Mouse (Mus musculus) R1 (cell line): ENCODE results near the gene 1700047I17Rik2.
"Not testable (repeated sequence)": the region's sequence is repeated elsewhere in the genome, so short reads cannot be mapped to it uniquely, and the experiment has no call there.

ENCODE experiments used
- DNase-seq: peaks from one replicate; pipeline ENCODE4 v3.0.0-alpha.2; 2018; ENCODE audit warnings: low read depth, low spot score

1700047I17Rik2 gene

DNA sequence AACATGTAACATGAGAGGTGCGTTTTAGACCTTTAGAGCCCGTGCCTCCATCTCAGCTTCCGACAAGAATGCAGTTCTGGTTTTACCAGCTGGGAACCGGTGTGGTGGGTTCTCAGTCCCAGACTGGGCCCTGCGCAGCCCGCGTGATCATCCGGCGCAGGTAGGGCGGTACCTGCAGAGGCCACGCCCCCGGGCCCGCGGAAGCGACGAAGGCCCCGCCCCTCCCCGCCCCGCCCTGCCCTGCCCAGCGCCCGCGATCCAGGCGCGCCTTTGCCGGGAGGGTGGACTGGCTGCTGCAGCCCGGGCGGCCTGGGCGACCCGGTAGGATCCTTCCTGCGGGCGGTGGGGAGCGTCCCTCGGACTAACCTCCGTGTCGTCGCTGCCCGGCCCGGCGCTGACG is at the start of gene 1700047I17Rik2:
Gene 1700047I17Rik2 (plus strand): TSS at position 287 of the 400 bp plus-strand sequence.
- not testable (repeated sequence) for DNase-seq

DNA sequence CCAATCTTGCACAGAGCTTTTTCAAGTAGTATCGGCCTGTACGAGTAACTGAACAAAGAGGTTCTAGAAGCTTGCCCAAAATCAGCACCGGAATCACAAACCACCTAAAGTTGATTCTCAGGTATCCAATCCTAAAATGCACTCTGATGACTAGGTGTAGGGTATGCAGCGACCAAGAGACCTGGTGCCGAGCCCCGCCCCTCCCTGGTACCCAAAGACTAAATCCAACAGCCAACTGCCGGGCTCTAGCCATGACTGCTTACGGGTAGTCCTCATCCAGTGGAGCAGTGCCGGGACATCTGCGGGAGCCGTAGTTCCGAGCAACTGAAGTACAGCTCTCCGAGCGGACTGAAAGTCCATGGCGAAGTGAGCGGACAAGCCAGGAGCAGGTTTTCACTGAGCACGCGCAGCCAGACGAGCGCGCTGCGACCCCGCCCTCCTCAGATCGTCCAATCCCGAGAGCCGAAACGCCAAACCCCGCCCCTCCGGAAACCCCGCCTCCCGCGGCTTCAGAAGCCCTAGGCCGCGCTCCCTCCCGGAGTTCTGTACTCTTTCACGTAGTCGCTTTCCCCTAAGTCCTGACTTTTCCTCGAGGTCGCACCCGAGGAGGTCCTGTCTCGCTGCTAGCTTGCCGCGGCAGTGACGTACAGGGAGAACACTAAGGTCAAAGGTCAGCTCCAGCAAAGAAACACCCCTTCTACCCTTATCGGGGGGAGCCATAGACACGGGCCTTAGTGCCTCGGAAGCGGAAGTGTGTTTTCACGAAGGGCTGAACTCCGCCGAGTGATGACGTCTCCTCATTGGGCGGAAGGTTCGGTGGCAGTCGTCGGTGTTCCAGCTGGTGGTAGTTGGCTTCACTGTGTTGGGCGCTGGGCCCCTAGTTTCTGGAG is 44.6 kb upstream of the 1700047I17Rik2 start, which contains the start of gene Srp54b:
Gene Srp54b (plus strand): TSS at position 546 of the 890 bp plus-strand sequence.
- DNase-seq = not testable (repeated sequence)

DNA sequence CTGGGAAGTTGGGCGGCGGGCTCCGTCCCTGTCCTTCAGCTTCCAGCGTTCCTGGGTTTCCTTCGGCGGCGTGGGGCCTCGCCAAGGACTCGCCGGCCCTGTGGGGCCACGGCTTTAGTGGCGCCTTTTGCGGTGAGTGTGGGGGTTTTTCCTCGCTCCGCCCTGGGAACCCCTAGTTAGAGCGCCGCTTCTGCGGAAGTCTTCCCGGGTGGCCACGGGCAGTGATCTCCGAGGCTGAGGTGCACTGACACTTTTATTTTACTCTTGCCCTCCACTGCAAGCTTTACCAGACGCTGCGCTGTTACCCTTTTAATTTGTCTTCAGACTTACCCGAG is 44.0 kb upstream of the 1700047I17Rik2 start:
- not testable (repeated sequence) for DNase-seq

DNA sequence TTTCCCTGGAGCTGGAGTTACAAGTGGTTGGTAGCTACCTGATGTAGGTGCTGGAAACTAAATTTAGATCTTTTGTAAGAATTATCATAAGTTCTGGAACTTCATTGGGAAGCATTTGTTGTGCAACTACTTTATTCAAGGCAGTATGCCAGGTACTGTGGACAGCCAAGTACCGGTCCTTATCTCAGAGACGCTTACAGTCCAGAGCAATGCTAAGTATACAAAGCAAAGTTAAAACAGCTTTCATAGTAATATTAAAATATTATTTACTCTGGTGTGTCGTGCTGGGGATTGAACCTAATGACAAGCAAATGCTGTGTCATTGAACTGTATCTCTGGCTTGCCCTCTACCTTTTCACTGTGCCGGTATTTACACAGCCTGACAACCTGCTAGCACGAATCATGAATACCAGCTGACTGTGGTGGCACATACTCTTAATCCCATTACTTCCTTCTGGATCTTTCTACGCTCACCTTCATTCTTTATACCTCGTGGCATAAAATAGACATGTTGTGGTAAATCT is 32.3 kb upstream of the 1700047I17Rik2 start:
- not testable (repeated sequence) for DNase-seq

DNA sequence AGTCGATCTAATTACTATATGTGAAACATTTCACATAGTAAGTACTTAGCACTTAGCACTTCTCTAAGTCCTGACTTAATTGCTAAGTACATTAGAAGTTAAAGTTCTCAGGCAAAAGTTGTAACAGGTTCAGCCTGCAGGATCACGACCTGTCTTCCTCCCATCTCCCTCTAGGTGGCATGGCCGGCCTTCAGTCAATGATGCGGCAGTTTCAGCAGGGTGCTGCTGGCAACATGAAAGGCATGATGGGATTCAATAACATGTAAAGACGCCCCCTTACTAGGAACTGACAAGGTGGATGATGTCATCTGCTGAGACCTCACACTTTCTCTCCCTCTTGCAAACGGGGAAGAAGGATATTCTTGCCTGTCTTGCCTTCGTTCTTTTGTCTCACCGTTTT is 11.7 kb upstream of the 1700047I17Rik2 start:
- DNase-seq = not testable (repeated sequence)

GRCm38 (mm10) chr12:55189127-55189526 is 10.3 kb upstream of the 1700047I17Rik2 start:
- not testable (repeated sequence) for DNase-seq

GRCm38 (mm10) chr12:55199799-55200198 is 407 bp downstream of the 1700047I17Rik2 start:
- not testable (repeated sequence) for DNase-seq

GRCm38 (mm10) chr12:55212944-55213343 is 13.6 kb downstream of the 1700047I17Rik2 start:
- DNase-seq = not testable (repeated sequence)

DNA sequence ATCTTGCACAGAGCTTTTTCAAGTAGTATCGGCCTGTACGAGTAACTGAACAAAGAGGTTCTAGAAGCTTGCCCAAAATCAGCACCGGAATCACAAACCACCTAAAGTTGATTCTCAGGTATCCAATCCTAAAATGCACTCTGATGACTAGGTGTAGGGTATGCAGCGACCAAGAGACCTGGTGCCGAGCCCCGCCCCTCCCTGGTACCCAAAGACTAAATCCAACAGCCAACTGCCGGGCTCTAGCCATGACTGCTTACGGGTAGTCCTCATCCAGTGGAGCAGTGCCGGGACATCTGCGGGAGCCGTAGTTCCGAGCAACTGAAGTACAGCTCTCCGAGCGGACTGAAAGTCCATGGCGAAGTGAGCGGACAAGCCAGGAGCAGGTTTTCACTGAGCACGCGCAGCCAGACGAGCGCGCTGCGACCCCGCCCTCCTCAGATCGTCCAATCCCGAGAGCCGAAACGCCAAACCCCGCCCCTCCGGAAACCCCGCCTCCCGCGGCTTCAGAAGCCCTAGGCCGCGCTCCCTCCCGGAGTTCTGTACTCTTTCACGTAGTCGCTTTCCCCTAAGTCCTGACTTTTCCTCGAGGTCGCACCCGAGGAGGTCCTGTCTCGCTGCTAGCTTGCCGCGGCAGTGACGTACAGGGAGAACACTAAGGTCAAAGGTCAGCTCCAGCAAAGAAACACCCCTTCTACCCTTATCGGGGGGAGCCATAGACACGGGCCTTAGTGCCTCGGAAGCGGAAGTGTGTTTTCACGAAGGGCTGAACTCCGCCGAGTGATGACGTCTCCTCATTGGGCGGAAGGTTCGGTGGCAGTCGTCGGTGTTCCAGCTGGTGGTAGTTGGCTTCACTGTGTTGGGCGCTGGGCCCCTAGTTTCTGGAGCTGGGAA is 30.5 kb downstream of the 1700047I17Rik2 start, which contains the start of gene Srp54c:
Gene Srp54c (plus strand): TSS at position 543 of the 894 bp plus-strand sequence.
- DNase-seq = not testable (repeated sequence)

DNA sequence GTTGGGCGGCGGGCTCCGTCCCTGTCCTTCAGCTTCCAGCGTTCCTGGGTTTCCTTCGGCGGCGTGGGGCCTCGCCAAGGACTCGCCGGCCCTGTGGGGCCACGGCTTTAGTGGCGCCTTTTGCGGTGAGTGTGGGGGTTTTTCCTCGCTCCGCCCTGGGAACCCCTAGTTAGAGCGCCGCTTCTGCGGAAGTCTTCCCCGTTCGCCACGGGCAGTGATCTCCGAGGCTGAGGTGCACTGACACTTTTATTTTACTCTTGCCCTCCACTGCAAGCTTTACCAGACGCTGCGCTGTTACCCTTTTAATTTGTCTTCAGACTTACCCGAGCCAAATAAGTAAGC is 31.1 kb downstream of the 1700047I17Rik2 start:
- not testable (repeated sequence) for DNase-seq

- DNase-seq = not testable (repeated sequence)
These were observed 42.9 kb downstream of the 1700047I17Rik2 start for GRCm38 (mm10) chr12:55242243-55242642.

DNA sequence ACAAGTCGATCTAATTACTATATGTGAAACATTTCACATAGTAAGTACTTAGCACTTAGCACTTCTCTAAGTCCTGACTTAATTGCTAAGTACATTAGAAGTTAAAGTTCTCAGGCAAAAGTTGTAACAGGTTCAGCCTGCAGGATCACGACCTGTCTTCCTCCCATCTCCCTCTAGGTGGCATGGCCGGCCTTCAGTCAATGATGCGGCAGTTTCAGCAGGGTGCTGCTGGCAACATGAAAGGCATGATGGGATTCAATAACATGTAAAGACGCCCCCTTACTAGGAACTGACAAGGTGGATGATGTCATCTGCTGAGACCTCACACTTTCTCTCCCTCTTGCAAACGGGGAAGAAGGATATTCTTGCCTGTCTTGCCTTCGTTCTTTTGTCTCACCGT is 62.6 kb downstream of the 1700047I17Rik2 start:
- not testable (repeated sequence) for DNase-seq

- DNase-seq = not testable (repeated sequence)
These were observed 64.0 kb downstream of the 1700047I17Rik2 start for GRCm38 (mm10) chr12:55263385-55263784.
